ENCODE assay signal across 13 mouse cellular contexts in the genomic region with DNA sequence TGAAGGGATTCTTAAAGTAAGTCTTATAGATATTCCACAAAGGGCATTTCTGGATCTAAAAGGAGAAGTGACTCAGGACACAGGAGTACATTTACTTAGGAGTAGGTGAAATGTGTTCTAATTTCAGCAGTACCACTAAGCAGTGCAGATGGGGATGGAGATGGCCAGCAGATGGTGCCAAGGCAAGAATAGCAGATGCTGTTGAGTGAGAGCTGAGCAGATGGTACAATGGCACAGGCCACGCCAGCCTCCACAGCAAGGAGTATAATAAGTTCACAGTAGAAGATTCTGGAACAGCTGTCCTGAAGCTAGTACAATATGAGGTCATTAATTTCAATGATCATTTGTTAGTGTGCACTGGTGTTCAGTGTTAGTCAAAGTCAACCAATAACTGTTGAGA. TPM values are rescaled to one million over a fixed set of nuclear protein-coding genes. Genes with fewer than 3 reads are reported as not detected.
DNase-seq lines count a peak whose midpoint lies in the region; ATAC-seq and TF ChIP-seq lines count a peak whose summit lies in the region.
"Had no signal": no experiment of that assay in that cellular context is flagged by ENCODE, and none has a peak within 500 bp of the region (broad histone marks: within the 10 kb centered on the region; RNA-seq: fewer than 3 reads in every experiment).

No protein-coding gene starts in this region.

- no peak overlapping the region for H3K4me2 ChIP-seq in hindbrain, embryonic 15.5 days
- no peak overlapping the region for H3K4me2 ChIP-seq in intestine, postnatal 0 days (replicated peaks; ENCODE audit: low read depth)
- H3K4me2 ChIP-seq: heart, embryonic 13.5 days had no signal

- H3K9me3 ChIP-seq in hindbrain, embryonic 15.5 days, result no peaks in the 10 kb centered on the region
- no peaks in the 10 kb centered on the region for H3K9me3 ChIP-seq in intestine, postnatal 0 days (ENCODE audit: control insufficient read depth)
- H3K9me3 ChIP-seq: limb, embryonic 10.5 days had no signal

- intact Hi-C loops in left cerebral cortex, postnatal 10 days (cut with DNase I), result no loop called here

- peak; percentile 69 to 76 for DNase-seq in cerebellum, postnatal 14 days
- DNase-seq in left cerebral cortex, postnatal 10 days (ENCODE audit: extremely low spot score in 1 of 2, low spot score in 2 of 2), result peak; percentile 31 to 54
- no peak for DNase-seq in adrenal gland, postnatal 25 days
- no peak for DNase-seq in natural killer cell, adult 2 months (ENCODE audit: low spot score in 2 of 2)
- no peak for DNase-seq in kidney, adult 2 months
- DNase-seq: adrenal gland, postnatal 14 days; lung, postnatal 14 days; thymus, postnatal 25 days had no signal

- peak; percentile 87 for ATAC-seq in cerebellum, adult (ENCODE audit: insufficient number of reproducible peaks, low FRiP score, low TSS enrichment)
- peak; percentile 87 for ATAC-seq in hindbrain, embryonic 15.5 days (ENCODE audit: low FRiP score, low read depth)
- no peak for ATAC-seq in intestine, postnatal 0 days

- H3K27ac ChIP-seq in hindbrain, embryonic 15.5 days (replicated peaks), result no peak overlapping the region
- no peak overlapping the region for H3K27ac ChIP-seq in intestine, postnatal 0 days (ENCODE audit: low read depth, low read length)
- H3K27ac ChIP-seq in kidney, adult 2 months (ENCODE audit: insufficient read depth, low read depth, low read length), result no peak overlapping the region
- H3K27ac ChIP-seq: heart, embryonic 13.5 days; limb, embryonic 10.5 days had no signal

- no peaks in the 10 kb centered on the region for H3K27me3 ChIP-seq in hindbrain, embryonic 15.5 days
- no peaks in the 10 kb centered on the region for H3K27me3 ChIP-seq in intestine, postnatal 0 days (replicated peaks; ENCODE audit: control insufficient read depth, insufficient read depth, low read length)
- no peaks in the 10 kb centered on the region for H3K27me3 ChIP-seq in kidney, adult 2 months (replicated peaks; ENCODE audit: control insufficient read depth, insufficient read depth, low read length)
- H3K27me3 ChIP-seq: heart, embryonic 13.5 days had no signal

- no peak overlapping the region for H3K4me3 ChIP-seq in hindbrain, embryonic 15.5 days
- no peak overlapping the region for H3K4me3 ChIP-seq in intestine, postnatal 0 days (ENCODE audit: low read depth, low read length)
- H3K4me3 ChIP-seq in kidney, adult 2 months (ENCODE audit: insufficient read depth, low read depth, low read length), result no peak overlapping the region
- H3K4me3 ChIP-seq: heart, embryonic 13.5 days; limb, embryonic 10.5 days had no signal

- no peak for TF ChIP-seq CTCF in intestine, postnatal 0 days (IDR thresholded peaks at IDR 0.05; ENCODE audit: low read depth)
- TF ChIP-seq CTCF in kidney, adult 2 months (conservative IDR thresholded peaks at IDR 0.05; ENCODE audit: insufficient read depth, insufficient read length, low read depth, low read length), result no peak

- no peaks in the 10 kb centered on the region for H3K4me1 ChIP-seq in hindbrain, embryonic 15.5 days (replicated peaks)
- H3K4me1 ChIP-seq in intestine, postnatal 0 days (replicated peaks; ENCODE audit: control insufficient read depth, insufficient read depth, low read length), result no peaks in the 10 kb centered on the region
- no peaks in the 10 kb centered on the region for H3K4me1 ChIP-seq in kidney, adult 2 months (ENCODE audit: control insufficient read depth, insufficient read depth, low read length)
- H3K4me1 ChIP-seq: heart, embryonic 13.5 days; limb, embryonic 10.5 days had no signal

- 37% methylated on average over 1 of the region's 1 CpGs for WGBS in hindbrain, embryonic 15.5 days
- WGBS in intestine, postnatal 0 days, result 83% methylated on average over 1 of the region's 1 CpGs
- 70% methylated on average over 1 of the region's 1 CpGs for WGBS in kidney, adult 2 months

- no peak overlapping the region for H3K9ac ChIP-seq in hindbrain, embryonic 15.5 days
- H3K9ac ChIP-seq in intestine, postnatal 0 days (ENCODE audit: low read depth, low read length), result no peak overlapping the region
- H3K9ac ChIP-seq: heart, embryonic 13.5 days had no signal

- no peak for TF ChIP-seq POLR2A in kidney, adult 2 months (IDR thresholded peaks at IDR 0.05; ENCODE audit: low read depth, low read length)

- H3K36me3 ChIP-seq in hindbrain, embryonic 15.5 days, result no peaks in the 10 kb centered on the region
- no peaks in the 10 kb centered on the region for H3K36me3 ChIP-seq in intestine, postnatal 0 days (ENCODE audit: control insufficient read depth, insufficient read depth)
- no peaks in the 10 kb centered on the region for H3K36me3 ChIP-seq in kidney, adult 2 months (ENCODE audit: control insufficient read depth, insufficient read depth, low read length)
- H3K36me3 ChIP-seq: heart, embryonic 13.5 days; limb, embryonic 10.5 days had no signal

RNA-seq across cellular contexts. Expression of gene Crisp4, which starts 22.6 kb away (rescaled TPM):
- polyA plus RNA-seq in hindbrain, embryonic 15.5 days (2015; fragmentation: Nextera tagmentation; extraction: Ambion mirVana), result not detected in 2 replicates
- total RNA-seq in left cerebral cortex, postnatal 10 days (2021), result not detected
- not detected in 2 replicates for total RNA-seq in adrenal gland, postnatal 25 days (2021)
- polyA plus RNA-seq in intestine, postnatal 0 days (2015; fragmentation: Nextera tagmentation; extraction: Ambion mirVana), result not detected in 2 replicates
- polyA plus RNA-seq in kidney, adult 2 months (2012; rRNA removed), result not detected in 2 replicates
- total RNA-seq: adrenal gland, postnatal 14 days had no signal
- polyA plus RNA-seq: heart, embryonic 13.5 days; limb, embryonic 10.5 days had no signal

Comparison
In these comparisons a context has a peak if more than half of its experiments do, and no peak if none do; other contexts are left out.
1. DNase-seq: peak in cerebellum, postnatal 14 days (2 of 2) and left cerebral cortex, postnatal 10 days (2 of 2); none in adrenal gland, postnatal 25 days (single experiment), natural killer cell, adult 2 months (0 of 2) and kidney, adult 2 months (single experiment).